Mouse (Mus musculus) liver, embryonic 16.5 days (tissue): ENCODE measurements around the gene Ndufs4. TPM values are rescaled to one million over a fixed set of nuclear protein-coding genes. Genes with fewer than 3 reads are reported as not detected.
A peak's percentile ranks its signal among the peaks of the same experiment; 100 is the strongest.
"Not testable (repeated sequence)": the region's sequence is repeated elsewhere in the genome, so short reads cannot be mapped to it uniquely, and the experiment has no call there.

Experiments used
- ATAC-seq: fragments of 200-750 bp; cut with Nextera tagmentation; 2 replicates; pipeline ENCODE4 v1.8.0; 2017; ENCODE audit warnings: low read depth, mild to moderate bottlenecking, moderate number of reproducible peaks, moderate library complexity
- H3K27ac ChIP-seq: fragments of 300-500 bp; sonication (generic); 2 replicates; pipeline ENCODE4 v1.5.1; 2014; ENCODE audit warnings: mild to moderate bottlenecking, low read length
- H3K27me3 ChIP-seq: fragments of 300-500 bp; sonication (generic); 2 replicates; pipeline ENCODE4 v1.6.1; 2014; ENCODE audit warnings: low read depth, low read length, mixed read lengths; ENCODE audit not compliant: control insufficient read depth, insufficient read depth
- H3K36me3 ChIP-seq: fragments of 300-500 bp; sonication (generic); 2 replicates; pipeline ENCODE4 v1.6.1; 2014; ENCODE audit warnings: mild to moderate bottlenecking; ENCODE audit not compliant: control insufficient read depth, insufficient read depth
- H3K4me1 ChIP-seq: fragments of 300-500 bp; sonication (generic); 2 replicates; pipeline ENCODE4 v1.6.1; 2014; ENCODE audit warnings: low read depth, low read length, mixed read lengths; ENCODE audit not compliant: control insufficient read depth
- H3K4me2 ChIP-seq: fragments of 300-500 bp; sonication (generic); 2 replicates; pipeline ENCODE4 v1.6.1; 2014; ENCODE audit warnings: low read depth, low read length, mixed read lengths
- H3K4me3 ChIP-seq: fragments of 300-500 bp; sonication (generic); 2 replicates; pipeline ENCODE4 v1.5.1; 2014; ENCODE audit warnings: low read depth, mild to moderate bottlenecking, low read length
- H3K9ac ChIP-seq: fragments of 300-500 bp; sonication (generic); 2 replicates; pipeline ENCODE4 v1.6.1; 2014; ENCODE audit warnings: low read depth, low read length
- H3K9me3 ChIP-seq: fragments of 300-500 bp; sonication (generic); replicated peaks from 2 replicates; pipeline ENCODE4 v1.6.1; 2016; ENCODE audit warnings: low read length; ENCODE audit not compliant: control insufficient read depth
- WGBS: fragments of 180-500 bp; shearing (Covaris S2); extraction: QIAGEN DNeasy Blood & Tissue Kit; methylation state at CpG from one replicate; pipeline ENCODE4 v1.1.7; 2014; ENCODE audit not compliant: insufficient replicate concordance; 5-methylcytosine and 5-hydroxymethylcytosine counted together
- polyA plus RNA-seq: library from polyadenylated mRNA; unstranded; fragments of >200 nt; fragmentation: Nextera tagmentation; extraction: Ambion mirVana; gene quantifications from 2 replicates; pipeline ENCODE4 v1.2.1, GENCODE M21; 2015

The Ndufs4 gene
- polyA plus RNA-seq, 1 experiment from 2014 or later, result 127 TPM

GRCm38 (mm10) chr13:114310591-114310990 is 77.5 kb downstream of the Ndufs4 start:
- Histone ChIP-seq H3K36me3 (peaks cover 2% of the 10 kb centered on the region; the same call in 1 of the 2 replicates), H3K4me1 (peaks cover 4% of the 10 kb centered on the region; the same call in 1 of the 2 replicates), H3K9ac (no peak overlapping the region), H3K27ac (no peak overlapping the region), H3K27me3 (no peaks in the 10 kb centered on the region), H3K4me2 (no peak overlapping the region), H3K9me3 (no peaks in the 10 kb centered on the region), H3K4me3 (no peak overlapping the region)
- WGBS, result 80% methylated on average over 11 of the region's 11 CpGs
- no peak for ATAC-seq

GRCm38 (mm10) chr13:114304684-114305083 is 83.4 kb downstream of the Ndufs4 start:
- H3K9me3 ChIP-seq, result no peaks in the 10 kb centered on the region
- 77% methylated on average over 7 of the region's 7 CpGs for WGBS

GRCm38 (mm10) chr13:114303466-114304175 is 84.4 kb downstream of the Ndufs4 start:
- Histone ChIP-seq H3K4me1 (no peaks in the 10 kb centered on the region), H3K9me3 (no peaks in the 10 kb centered on the region), H3K4me2 (no peak overlapping the region), H3K27me3 (no peaks in the 10 kb centered on the region), H3K9ac (no peak overlapping the region), H3K27ac (no peak overlapping the region), H3K4me3 (no peak overlapping the region), H3K36me3 (peaks cover 2% of the 10 kb centered on the region; the same call in 1 of the 2 replicates)
- WGBS, result 64% methylated on average over 4 of the region's 4 CpGs
- ATAC-seq, result peak; percentile 43; the same call in 1 of the 2 replicates

More at GRCm38 (mm10) chr13:114304684-114305083, 83.4 kb downstream of the Ndufs4 start:
- H3K4me3 ChIP-seq, result no peak overlapping the region
- H3K36me3 ChIP-seq, result peaks cover 2% of the 10 kb centered on the region; the same call in 1 of the 2 replicates
- no peak for ATAC-seq
- no peak overlapping the region for H3K27ac ChIP-seq
- H3K9ac ChIP-seq, result no peak overlapping the region
- H3K27me3 ChIP-seq, result no peaks in the 10 kb centered on the region
- H3K4me2 ChIP-seq, result no peak overlapping the region
- no peaks in the 10 kb centered on the region for H3K4me1 ChIP-seq

- H3K36me3 ChIP-seq, result no peaks in the 10 kb centered on the region
- H3K4me3 ChIP-seq, result no peak overlapping the region
- no peak overlapping the region for H3K27ac ChIP-seq
- H3K9ac ChIP-seq, result no peak overlapping the region
- H3K4me1 ChIP-seq, result no peaks in the 10 kb centered on the region
- ATAC-seq, result no peak
- H3K9me3 ChIP-seq, result no peaks in the 10 kb centered on the region
- no peak overlapping the region for H3K4me2 ChIP-seq
- no peaks in the 10 kb centered on the region for H3K27me3 ChIP-seq
- WGBS, result 68% methylated on average over 3 of the region's 3 CpGs
Measured at GRCm38 (mm10) chr13:114297761-114298160, 90.3 kb downstream of the Ndufs4 start.

GRCm38 (mm10) chr13:114296556-114296955 is 91.5 kb downstream of the Ndufs4 start:
- 73% methylated on average over 4 of the region's 4 CpGs for WGBS
- no peak for ATAC-seq
- no peaks in the 10 kb centered on the region for H3K4me1 ChIP-seq
- H3K27me3 ChIP-seq, result no peaks in the 10 kb centered on the region
- H3K36me3 ChIP-seq, result no peaks in the 10 kb centered on the region
- H3K4me3 ChIP-seq, result no peak overlapping the region
- no peak overlapping the region for H3K4me2 ChIP-seq
- no peak overlapping the region for H3K9ac ChIP-seq
- H3K27ac ChIP-seq, result no peak overlapping the region
- H3K9me3 ChIP-seq, result no peaks in the 10 kb centered on the region

- Histone ChIP-seq H3K4me2 (no peak overlapping the region), H3K9me3 (no peaks in the 10 kb centered on the region), H3K4me3 (no peak overlapping the region), H3K4me1 (no peaks in the 10 kb centered on the region), H3K27ac (no peak overlapping the region), H3K9ac (no peak overlapping the region), H3K27me3 (no peaks in the 10 kb centered on the region), H3K36me3 (no peaks in the 10 kb centered on the region)
- WGBS, result 75% methylated on average over 1 of the region's 1 CpGs
- no peak for ATAC-seq
Measured at GRCm38 (mm10) chr13:114289411-114289810, 98.6 kb downstream of the Ndufs4 start.

- Histone ChIP-seq H3K4me1 (no peaks in the 10 kb centered on the region), H3K27ac (no peak overlapping the region), H3K9me3 (no peaks in the 10 kb centered on the region), H3K27me3 (no peaks in the 10 kb centered on the region), H3K36me3 (no peaks in the 10 kb centered on the region), H3K9ac (no peak overlapping the region), H3K4me3 (no peak overlapping the region), H3K4me2 (no peak overlapping the region)
- 81% methylated on average over 3 of the region's 3 CpGs for WGBS
- no peak for ATAC-seq
Measured at GRCm38 (mm10) chr13:114288511-114288910, 99.5 kb downstream of the Ndufs4 start.

- not testable (repeated sequence) for H3K27ac ChIP-seq, ATAC-seq
- 78% methylated on average over 2 of the region's 2 CpGs for WGBS
Measured at GRCm38 (mm10) chr13:114278690-114279089, 109.4 kb downstream of the Ndufs4 start.

GRCm38 (mm10) chr13:114277277-114277676 is 110.8 kb downstream of the Ndufs4 start:
- WGBS, result 79% methylated on average over 5 of the region's 5 CpGs
- Histone ChIP-seq H3K27me3 (no peaks in the 10 kb centered on the region), H3K4me1 (no peaks in the 10 kb centered on the region), H3K27ac (no peak overlapping the region), H3K4me2 (no peak overlapping the region), H3K36me3 (no peaks in the 10 kb centered on the region), H3K4me3 (no peak overlapping the region), H3K9me3 (no peaks in the 10 kb centered on the region), H3K9ac (no peak overlapping the region)
- ATAC-seq, result no peak

More at GRCm38 (mm10) chr13:114278690-114279089, 109.4 kb downstream of the Ndufs4 start:
- H3K9me3 ChIP-seq, H3K9ac ChIP-seq, H3K27me3 ChIP-seq, H3K4me3 ChIP-seq, H3K4me2 ChIP-seq, H3K4me1 ChIP-seq, H3K36me3 ChIP-seq: not testable (repeated sequence)
